Mouse (Mus musculus): ENCODE data around the gene Klrb1f. TPM values are rescaled to one million over a fixed set of nuclear protein-coding genes. Genes with fewer than 3 reads are reported as not detected.
"Not testable (repeated sequence)": the region's sequence is repeated elsewhere in the genome, so short reads cannot be mapped to it uniquely, and the experiment has no call there.

The Klrb1f gene
- 0.70 TPM in 1 of 2 replicates, not detected in the other for polyA plus RNA-seq (2014; fragmentation: Nextera tagmentation; extraction: Ambion mirVana)

GRCm38 (mm10) chr6:129045601-129046000, at the start of gene Klrb1f:
TSS of gene Klrb1f (plus strand) at chr6:129045901.
- no peaks in the 10 kb centered on the region for H3K36me3 ChIP-seq (ENCODE audit: control insufficient read depth, insufficient read depth, low read length)
- H3K4me3 ChIP-seq (ENCODE audit: low read depth, low read length), result no peak within 1 kb of the TSS
- H3K9me3 ChIP-seq (ENCODE audit: control insufficient read depth, low read length), result no peaks in the 10 kb centered on the region
- H3K4me2 ChIP-seq (replicated peaks; ENCODE audit: low read depth, low read length), result no peak within 1 kb of the TSS
- no peak within 1 kb of the TSS for H3K27ac ChIP-seq (ENCODE audit: low read depth, low read length)
- no peak for DNase-seq (ENCODE audit: low spot score)
- no peak for ATAC-seq (ENCODE audit: low FRiP score)
- no peaks in the 10 kb centered on the region for H3K4me1 ChIP-seq (replicated peaks; ENCODE audit: control insufficient read depth, insufficient read depth, low read length)
- H3K9ac ChIP-seq (ENCODE audit: low read depth, low read length), result no peak within 1 kb of the TSS
- WGBS, result 94% methylated on average over 2 of the region's 2 CpGs
- H3K27me3 ChIP-seq (ENCODE audit: control insufficient read depth, insufficient read depth, low read length), result no peaks in the 10 kb centered on the region

GRCm38 (mm10) chr6:128996054-128996767, 49.5 kb upstream of the Klrb1f start:
- WGBS, result 81% methylated on average over 3 of the region's 3 CpGs
- no peaks in the 10 kb centered on the region for H3K9me3 ChIP-seq (ENCODE audit: control insufficient read depth, low read length)

GRCm38 (mm10) chr6:128996768-128997442, 48.8 kb upstream of the Klrb1f start:
- H3K4me3 ChIP-seq (ENCODE audit: low read depth, low read length), result no peak overlapping the region
- DNase-seq (ENCODE audit: low spot score) (no peak), ATAC-seq (ENCODE audit: low FRiP score) (no peak)
- no peaks in the 10 kb centered on the region for H3K9me3 ChIP-seq (ENCODE audit: control insufficient read depth, low read length)
- 74% methylated on average over 13 of the region's 13 CpGs for WGBS
- H3K36me3 ChIP-seq (ENCODE audit: control insufficient read depth, insufficient read depth, low read length), result no peaks in the 10 kb centered on the region
- no peak overlapping the region for H3K9ac ChIP-seq (ENCODE audit: low read depth, low read length)
- H3K27ac ChIP-seq (ENCODE audit: low read depth, low read length), result no peak overlapping the region
- H3K4me1 ChIP-seq (replicated peaks; ENCODE audit: control insufficient read depth, insufficient read depth, low read length), result no peaks in the 10 kb centered on the region
- H3K4me2 ChIP-seq (replicated peaks; ENCODE audit: low read depth, low read length), result no peak overlapping the region
- no peaks in the 10 kb centered on the region for H3K27me3 ChIP-seq (ENCODE audit: control insufficient read depth, insufficient read depth, low read length)

More at GRCm38 (mm10) chr6:128996054-128996767, 49.5 kb upstream of the Klrb1f start:
- Histone ChIP-seq H3K4me3 (ENCODE audit: low read depth, low read length) (no peak overlapping the region), H3K4me1 (replicated peaks; ENCODE audit: control insufficient read depth, insufficient read depth, low read length) (no peaks in the 10 kb centered on the region), H3K9ac (ENCODE audit: low read depth, low read length) (no peak overlapping the region), H3K4me2 (replicated peaks; ENCODE audit: low read depth, low read length) (no peak overlapping the region), H3K27me3 (ENCODE audit: control insufficient read depth, insufficient read depth, low read length) (no peaks in the 10 kb centered on the region), H3K36me3 (ENCODE audit: control insufficient read depth, insufficient read depth, low read length) (no peaks in the 10 kb centered on the region), H3K27ac (ENCODE audit: low read depth, low read length) (no peak overlapping the region)
- ATAC-seq (ENCODE audit: low FRiP score), result no peak
- no peak for DNase-seq (ENCODE audit: low spot score)

GRCm38 (mm10) chr6:129001392-129001791, 44.3 kb upstream of the Klrb1f start:
- Histone ChIP-seq H3K27ac (ENCODE audit: low read depth, low read length) (no peak overlapping the region), H3K36me3 (ENCODE audit: control insufficient read depth, insufficient read depth, low read length) (no peaks in the 10 kb centered on the region), H3K4me3 (ENCODE audit: low read depth, low read length) (no peak overlapping the region), H3K9me3 (ENCODE audit: control insufficient read depth, low read length) (no peaks in the 10 kb centered on the region), H3K27me3 (ENCODE audit: control insufficient read depth, insufficient read depth, low read length) (no peaks in the 10 kb centered on the region), H3K9ac (ENCODE audit: low read depth, low read length) (no peak overlapping the region), H3K4me2 (replicated peaks; ENCODE audit: low read depth, low read length) (no peak overlapping the region), H3K4me1 (replicated peaks; ENCODE audit: control insufficient read depth, insufficient read depth, low read length) (no peaks in the 10 kb centered on the region)
- ATAC-seq (ENCODE audit: low FRiP score), result no peak
- WGBS, result 89% methylated on average over 2 of the region's 2 CpGs
- no peak for DNase-seq (ENCODE audit: low spot score)

GRCm38 (mm10) chr6:129008552-129008951, 37.1 kb upstream of the Klrb1f start:
- no peaks in the 10 kb centered on the region for H3K27me3 ChIP-seq (ENCODE audit: control insufficient read depth, insufficient read depth, low read length)
- no peak overlapping the region for H3K4me2 ChIP-seq (replicated peaks; ENCODE audit: low read depth, low read length)
- no peak overlapping the region for H3K9ac ChIP-seq (ENCODE audit: low read depth, low read length)
- 91% methylated on average over 8 of the region's 8 CpGs for WGBS
- H3K36me3 ChIP-seq (ENCODE audit: control insufficient read depth, insufficient read depth, low read length), result no peaks in the 10 kb centered on the region
- H3K4me1 ChIP-seq (replicated peaks; ENCODE audit: control insufficient read depth, insufficient read depth, low read length), result no peaks in the 10 kb centered on the region
- no peak for DNase-seq (ENCODE audit: low spot score)
- ATAC-seq (ENCODE audit: low FRiP score), result no peak
- H3K4me3 ChIP-seq (ENCODE audit: low read depth, low read length), result no peak overlapping the region
- H3K27ac ChIP-seq (ENCODE audit: low read depth, low read length), result no peak overlapping the region
- H3K9me3 ChIP-seq (ENCODE audit: control insufficient read depth, low read length), result no peaks in the 10 kb centered on the region

- WGBS, result 86% methylated on average over 7 of the region's 7 CpGs
- H3K4me1 ChIP-seq (replicated peaks; ENCODE audit: control insufficient read depth, insufficient read depth, low read length); H3K4me3 ChIP-seq (ENCODE audit: low read depth, low read length); H3K9me3 ChIP-seq (ENCODE audit: control insufficient read depth, low read length); H3K4me2 ChIP-seq (replicated peaks; ENCODE audit: low read depth, low read length); H3K36me3 ChIP-seq (ENCODE audit: control insufficient read depth, insufficient read depth, low read length); H3K27ac ChIP-seq (ENCODE audit: low read depth, low read length); DNase-seq (ENCODE audit: low spot score); ATAC-seq (ENCODE audit: low FRiP score); H3K27me3 ChIP-seq (ENCODE audit: control insufficient read depth, insufficient read depth, low read length); H3K9ac ChIP-seq (ENCODE audit: low read depth, low read length): not testable (repeated sequence)
Measured at GRCm38 (mm10) chr6:129009846-129010504, 35.7 kb upstream of the Klrb1f start.

- DNase-seq (ENCODE audit: low spot score) (no peak), ATAC-seq (ENCODE audit: low FRiP score) (no peak)
- Histone ChIP-seq H3K27ac (ENCODE audit: low read depth, low read length) (no peak overlapping the region), H3K4me2 (replicated peaks; ENCODE audit: low read depth, low read length) (no peak overlapping the region), H3K9me3 (ENCODE audit: control insufficient read depth, low read length) (no peaks in the 10 kb centered on the region), H3K4me3 (ENCODE audit: low read depth, low read length) (no peak overlapping the region), H3K4me1 (replicated peaks; ENCODE audit: control insufficient read depth, insufficient read depth, low read length) (no peaks in the 10 kb centered on the region), H3K36me3 (ENCODE audit: control insufficient read depth, insufficient read depth, low read length) (no peaks in the 10 kb centered on the region), H3K27me3 (ENCODE audit: control insufficient read depth, insufficient read depth, low read length) (no peaks in the 10 kb centered on the region), H3K9ac (ENCODE audit: low read depth, low read length) (no peak overlapping the region)
- WGBS, result 83% methylated on average over 3 of the region's 3 CpGs
Measured at GRCm38 (mm10) chr6:129010505-129010873, 35.2 kb upstream of the Klrb1f start.

GRCm38 (mm10) chr6:129012012-129012411, 33.7 kb upstream of the Klrb1f start:
- ATAC-seq (ENCODE audit: low FRiP score); H3K9me3 ChIP-seq (ENCODE audit: control insufficient read depth, low read length); H3K36me3 ChIP-seq (ENCODE audit: control insufficient read depth, insufficient read depth, low read length); H3K9ac ChIP-seq (ENCODE audit: low read depth, low read length); H3K27ac ChIP-seq (ENCODE audit: low read depth, low read length); H3K4me3 ChIP-seq (ENCODE audit: low read depth, low read length); H3K4me2 ChIP-seq (replicated peaks; ENCODE audit: low read depth, low read length); H3K27me3 ChIP-seq (ENCODE audit: control insufficient read depth, insufficient read depth, low read length); DNase-seq (ENCODE audit: low spot score); H3K4me1 ChIP-seq (replicated peaks; ENCODE audit: control insufficient read depth, insufficient read depth, low read length): not testable (repeated sequence)
- 96% methylated on average over 18 of the region's 23 CpGs for WGBS

Data from hindbrain, embryonic 11.5 days (tissue).